Mouse (Mus musculus) liver, adult 2 months (tissue): ENCODE measurements around the gene Tmsb10.

Experiments used
- CTCF ChIP-seq: fragments of 200-500 bp; IDR thresholded peaks from 2 replicates; pipeline ENCODE4 v1.5.1; 2011; ENCODE audit warnings: low read depth, low read length, control low read depth
- POLR2A ChIP-seq: fragments of 200-500 bp; IDR thresholded peaks from 2 replicates; pipeline ENCODE4 v1.6.1; 2011; ENCODE audit warnings: low read length, control low read depth; ENCODE audit not compliant: insufficient read depth; ENCODE audit errors: extremely low read depth

DNA sequence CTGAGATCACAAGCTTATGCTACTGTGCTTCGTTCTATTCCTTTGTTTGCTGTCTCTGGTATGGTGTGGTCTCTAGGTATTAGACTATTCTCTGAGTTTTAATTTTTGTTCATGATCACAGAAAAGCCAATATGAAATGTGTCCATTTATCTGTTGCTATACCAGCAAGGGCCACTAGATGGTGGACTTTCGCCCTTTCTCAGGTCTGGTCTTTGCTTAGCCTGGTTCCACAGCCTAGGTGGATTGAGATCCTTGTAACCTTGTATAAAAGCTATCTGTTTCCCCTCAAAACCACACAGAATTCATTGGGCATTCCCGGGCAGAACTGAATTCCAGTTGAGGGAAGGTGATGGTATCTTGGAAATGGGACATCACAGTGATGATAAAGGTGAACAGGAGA is 18.1 kb downstream of the Tmsb10 start:
- TF ChIP-seq CTCF, result peak; percentile 62
- no peak for TF ChIP-seq POLR2A
